Mouse (Mus musculus) forelimb bud, embryonic 11.5 days (tissue): Measurements from ENCODE around the gene Gm21874.
"Not testable (repeated sequence)": the region's sequence is repeated elsewhere in the genome, so short reads cannot be mapped to it uniquely, and the experiment has no call there.

ENCODE experiments used
- DNase-seq: peaks from one replicate; pipeline ENCODE4 v3.0.0-alpha.2; 2012; ENCODE audit warnings: low read depth, low spot score

Gm21874 gene

DNA sequence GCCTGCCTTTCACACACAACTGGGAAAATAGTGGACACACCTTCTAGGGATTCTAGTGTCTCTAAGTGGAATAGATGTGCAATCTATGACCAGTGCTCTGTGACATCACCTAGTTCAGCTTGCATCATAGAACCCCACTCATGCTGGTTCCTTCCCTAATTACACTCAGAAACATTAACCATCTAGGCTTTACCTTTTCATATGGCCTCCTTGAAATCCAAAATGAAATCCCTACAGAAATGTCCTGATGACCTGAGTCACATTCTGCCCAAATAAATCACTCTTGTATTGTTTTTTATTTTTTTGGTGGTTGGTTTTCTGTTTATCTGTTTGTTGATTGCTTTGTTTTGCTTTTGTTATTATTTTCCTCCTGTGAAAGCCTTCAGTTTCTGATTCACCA, at the start of gene Gm21874:
Gene Gm21874 (minus strand): TSS at position 101 of the 400 bp plus-strand sequence.
- DNase-seq = not testable (repeated sequence)
